Mouse (Mus musculus) layer of hippocampus, adult 2 months (tissue): Measurements from ENCODE around the gene Tcea2. TPM values are rescaled to one million over a fixed set of nuclear protein-coding genes. Genes with fewer than 3 reads are reported as not detected.
A peak's percentile ranks its signal among the peaks of the same experiment; 100 is the strongest.

Experiments
- DNase-seq, 2 experiments: peaks; one replicate each; pipeline ENCODE4 v3.0.0; 2022; ENCODE audit warnings: low spot score in 2 of 2
- H3K27ac ChIP-seq: fragments of 200-600 bp; 2 replicates; pipeline ENCODE4 v1.8.1; 2022
- H3K4me3 ChIP-seq: fragments of 200-600 bp; 2 replicates; pipeline ENCODE4 v1.8.1; 2022; ENCODE audit warnings: mild to moderate bottlenecking
- CTCF ChIP-seq: fragments of 200-600 bp; conservative IDR thresholded peaks from 2 replicates; pipeline ENCODE4 v1.8.1; 2022; ENCODE audit warnings: antibody characterized with exemption, mild to moderate bottlenecking, moderate library complexity
- long read RNA-seq, 2 experiments: library from polyadenylated mRNA; stranded (forward); transcript quantifications; one replicate each; pipeline ENCODE4 v2.0.0; 2021; ENCODE audit warnings: borderline mapping rate in 2 of 2
- total RNA-seq, 2 experiments: library from RNA; stranded (reverse); gene quantifications; 2 replicates each; pipeline ENCODE4 v1.2.3; 2021

The Tcea2 gene
- 10 to 100 TPM; 54.7 to 60.0 TPM for total RNA-seq
- long read RNA-seq, experiment 1, transcript Tcea2-201 (10 exons, 1,183 nt), result major isoform, 11 of 27 reads
- long read RNA-seq, experiment 1, partial matches to known transcripts, result 5 of 27 reads
- long read RNA-seq, experiment 1, other reads (novel, unspliced or antisense), result 11 of 27 reads
- long read RNA-seq, experiment 2, transcript Tcea2-201 (10 exons, 1,183 nt), result major isoform, 7 of 27 reads
- long read RNA-seq, experiment 2, partial matches to known transcripts, result 3 of 27 reads
- long read RNA-seq, experiment 2, other reads (novel, unspliced or antisense), result 17 of 27 reads

GRCm38 (mm10) chr2:181679951-181680715 is at the start of gene Tcea2:
TSS of gene Tcea2 (plus strand) at chr2:181680310.
- peak within 1 kb of the TSS; percentile 96 for H3K27ac ChIP-seq
- DNase-seq, result peak; percentile 53 to 65
- TF ChIP-seq CTCF, result peak; percentile 70
- peak within 1 kb of the TSS; percentile 93 for H3K4me3 ChIP-seq

- Histone ChIP-seq H3K27ac (peak overlapping the region; percentile 72), H3K4me3 (no peak overlapping the region)
- DNase-seq, result peak in 1 of 2 experiments; percentile 19
- TF ChIP-seq CTCF, result no peak
These were observed 47.5 kb upstream of the Tcea2 start for GRCm38 (mm10) chr2:181632624-181633023.

DNA sequence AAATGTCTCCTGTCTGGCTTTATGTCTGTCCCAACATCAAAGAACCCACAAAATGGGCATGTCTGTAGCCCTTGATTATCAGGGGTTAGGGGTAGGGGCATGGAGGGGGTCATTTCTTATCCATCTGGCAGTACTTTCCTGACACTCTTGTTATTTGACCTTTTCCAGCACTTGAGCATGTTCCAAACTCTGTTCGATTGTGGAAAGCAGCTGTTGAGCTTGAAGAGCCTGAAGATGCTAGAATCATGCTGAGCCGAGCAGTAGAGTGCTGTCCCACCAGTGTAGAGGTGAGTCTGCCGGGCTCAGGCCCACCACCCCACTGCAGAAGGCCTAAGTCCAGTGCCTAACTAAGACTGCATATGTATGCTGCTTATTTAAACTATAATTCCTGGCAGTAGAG is 44.2 kb upstream of the Tcea2 start:
- no peak for TF ChIP-seq CTCF
- no peak overlapping the region for H3K4me3 ChIP-seq
- no peak overlapping the region for H3K27ac ChIP-seq
- no peak for DNase-seq

GRCm38 (mm10) chr2:181644361-181644760 is 35.7 kb upstream of the Tcea2 start:
- Histone ChIP-seq H3K27ac (no peak overlapping the region), H3K4me3 (no peak overlapping the region)
- DNase-seq, result no peak
- peak; percentile 81 for TF ChIP-seq CTCF

GRCm38 (mm10) chr2:181645666-181646065 is 34.4 kb upstream of the Tcea2 start:
- DNase-seq, result no peak
- no peak for TF ChIP-seq CTCF
- Histone ChIP-seq H3K27ac (no peak overlapping the region), H3K4me3 (no peak overlapping the region)

DNA sequence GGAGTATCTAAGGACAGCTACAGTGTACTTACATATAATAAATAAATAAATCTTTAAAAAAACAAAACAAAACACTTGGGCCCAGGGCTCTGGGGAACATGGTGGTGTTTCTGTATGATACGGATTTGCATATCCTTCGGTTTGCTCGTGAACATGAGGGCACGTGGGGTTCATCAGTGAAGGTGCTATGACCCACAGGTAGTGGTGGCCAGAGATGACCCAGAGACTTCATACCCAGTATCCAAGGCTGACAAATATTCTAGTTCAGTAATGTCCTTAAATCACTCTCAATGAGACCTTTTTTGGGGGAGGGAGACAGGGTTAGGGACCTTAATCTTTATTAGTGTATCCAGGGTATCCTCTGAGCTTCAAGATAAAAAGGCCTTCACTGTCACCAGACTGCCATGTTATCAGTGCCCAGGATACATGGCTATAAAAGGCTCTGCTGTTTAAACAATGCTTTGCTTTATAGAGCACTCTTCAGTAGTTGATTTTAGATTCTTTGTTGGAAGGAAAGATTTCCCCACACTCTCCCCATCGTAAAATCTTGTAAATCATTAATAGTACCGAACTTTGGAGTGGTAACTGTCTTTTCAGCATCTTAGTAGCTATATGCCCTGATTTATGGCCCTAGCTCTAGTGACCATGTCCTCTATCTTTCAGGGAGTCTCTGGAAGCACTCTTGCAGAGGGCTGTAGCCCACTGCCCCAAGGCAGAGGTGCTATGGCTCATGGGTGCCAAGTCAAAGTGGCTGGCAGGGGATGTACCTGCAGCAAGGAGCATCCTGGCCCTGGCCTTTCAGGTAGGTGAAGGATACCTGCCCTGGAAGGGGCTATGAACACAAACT is 33.3 kb upstream of the Tcea2 start:
- no peak overlapping the region for H3K4me3 ChIP-seq
- TF ChIP-seq CTCF, result no peak
- no peak overlapping the region for H3K27ac ChIP-seq
- DNase-seq, result no peak

GRCm38 (mm10) chr2:181648926-181649325 is 31.2 kb upstream of the Tcea2 start:
- TF ChIP-seq CTCF, result no peak
- DNase-seq, result no peak
- H3K4me3 ChIP-seq, result no peak overlapping the region

GRCm38 (mm10) chr2:181653065-181653464 is 27.0 kb upstream of the Tcea2 start:
- DNase-seq, result no peak
- H3K27ac ChIP-seq, result no peak overlapping the region
- H3K4me3 ChIP-seq, result no peak overlapping the region
- no peak for TF ChIP-seq CTCF

More at GRCm38 (mm10) chr2:181648926-181649325, 31.2 kb upstream of the Tcea2 start:
- H3K27ac ChIP-seq, result peak overlapping the region; percentile 29; the same call in 1 of the 2 replicates

DNA sequence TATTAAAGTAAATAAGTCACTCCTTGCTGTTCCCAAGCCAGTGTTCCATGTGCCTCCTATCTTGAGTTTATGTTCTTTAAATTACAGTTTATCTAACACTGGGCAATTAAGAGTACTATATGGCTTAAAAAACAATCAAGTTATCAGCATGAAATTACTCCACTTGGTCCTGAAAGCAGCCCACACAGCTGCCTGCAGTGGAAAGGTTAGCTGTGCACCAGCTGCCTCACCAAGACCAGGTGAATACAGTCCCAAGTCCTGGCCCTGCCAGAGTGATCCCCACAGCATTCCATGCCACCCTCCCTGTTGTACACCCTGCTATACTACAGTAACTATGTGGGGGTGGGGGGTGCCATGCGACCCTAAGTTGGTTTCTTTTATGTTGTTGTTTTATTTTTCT is 26.6 kb upstream of the Tcea2 start:
- no peak for TF ChIP-seq CTCF
- H3K4me3 ChIP-seq, result no peak overlapping the region
- DNase-seq, result no peak
- no peak overlapping the region for H3K27ac ChIP-seq

DNA sequence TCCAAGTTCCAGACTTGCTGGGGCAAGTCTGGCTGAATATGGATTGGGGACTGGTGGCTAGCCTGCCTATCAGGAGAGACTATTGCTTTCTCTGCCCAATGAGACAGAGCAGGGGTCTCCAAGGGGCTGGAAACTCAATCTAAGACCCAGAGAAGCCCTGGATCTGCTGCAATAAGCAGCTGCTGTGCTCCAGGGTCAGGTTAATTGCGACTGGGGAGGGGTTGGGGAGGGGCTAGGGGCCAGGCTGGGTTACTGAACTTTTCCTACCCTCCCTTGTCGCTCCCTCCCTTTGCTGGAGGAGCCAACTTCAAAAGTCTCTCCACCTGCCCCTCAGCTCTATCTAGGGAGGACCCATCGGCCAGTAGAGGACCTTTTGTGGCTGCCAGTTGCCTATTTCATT is 23.4 kb upstream of the Tcea2 start, which contains the start of gene Gm29797:
TSS of gene Gm29797 (plus strand) at position 301 of the 400 bp plus-strand sequence.
- Histone ChIP-seq H3K27ac (peak within 1 kb of the TSS; percentile 77; the same call in 1 of the 2 replicates), H3K4me3 (no peak within 1 kb of the TSS)
- no peak for DNase-seq
- TF ChIP-seq CTCF, result no peak

GRCm38 (mm10) chr2:181657441-181657840 is 22.7 kb upstream of the Tcea2 start:
- no peak; the same call in 1 of the 2 replicates for TF ChIP-seq CTCF
- H3K4me3 ChIP-seq, result no peak overlapping the region
- peak in 1 of 2 experiments; percentile 46 for DNase-seq
- H3K27ac ChIP-seq, result peak overlapping the region; percentile 77; the same call in 1 of the 2 replicates

DNA sequence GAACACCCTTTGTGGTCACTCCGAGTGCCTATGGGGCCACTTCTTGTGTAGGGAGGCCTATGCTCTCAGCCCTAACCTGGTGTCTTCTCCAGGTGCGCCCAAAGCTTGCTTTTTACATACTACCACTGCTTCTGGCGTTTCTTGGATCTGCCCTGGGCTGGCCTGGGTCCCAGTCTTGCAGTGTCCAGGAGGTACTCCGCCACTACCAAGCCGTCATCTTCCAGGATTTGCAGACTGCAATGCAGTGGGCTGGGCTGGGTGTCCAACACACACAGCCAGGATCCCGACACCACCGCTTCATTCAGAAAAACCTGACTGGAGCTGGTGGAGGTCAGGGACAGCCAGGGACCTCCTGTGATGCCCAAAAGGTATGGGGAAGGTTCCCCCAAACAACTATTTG is 21.6 kb upstream of the Tcea2 start:
- no peak for TF ChIP-seq CTCF
- DNase-seq, result no peak
- no peak overlapping the region for H3K4me3 ChIP-seq
- peak overlapping the region; percentile 77 for H3K27ac ChIP-seq

DNA sequence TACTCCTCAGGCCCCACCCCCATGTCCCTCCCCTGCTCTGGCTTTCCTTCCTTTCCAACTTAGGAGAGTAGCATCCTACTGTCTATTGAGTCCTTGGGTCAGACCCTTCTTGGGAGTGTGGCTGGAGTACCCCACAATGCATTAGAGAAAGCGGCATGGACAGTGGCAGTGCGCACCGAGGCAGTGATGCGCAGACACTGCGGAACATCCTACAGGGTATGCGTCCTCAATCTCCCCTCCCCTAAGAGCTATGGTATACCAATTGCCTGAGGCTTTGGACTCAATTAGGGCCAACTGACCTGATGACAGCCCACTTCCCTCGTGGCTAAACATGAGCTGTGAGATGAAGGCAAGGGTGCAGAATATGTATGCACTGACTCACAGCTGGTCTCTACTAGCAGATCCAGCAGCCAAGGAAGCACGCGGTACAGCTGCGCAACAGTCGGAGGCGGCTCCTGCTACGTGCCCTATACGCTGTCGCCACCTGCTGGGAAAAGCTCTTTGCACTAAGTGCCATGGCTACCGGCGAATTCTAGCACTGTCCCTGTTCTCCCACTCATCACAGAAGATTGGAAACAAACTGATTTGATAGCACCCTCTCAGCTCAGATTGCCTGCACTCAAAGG is 21.1 kb upstream of the Tcea2 start:
- Histone ChIP-seq H3K27ac (peak overlapping the region; percentile 77), H3K4me3 (no peak overlapping the region)
- no peak for TF ChIP-seq CTCF
- peak; percentile 59 to 60 for DNase-seq
